Mouse (Mus musculus): ENCODE measurements at regions not wholly inside any gene's neighbourhood (a gene's known extent, or its start where the extent isn't known, plus 50 kb on each side); places are given as distances from the start of the nearest gene placed in this dataset.

- TF ChIP-seq NANOG (IDR thresholded peaks at IDR 0.05; ENCODE audit: borderline replicate concordance, low read length) (no peak), CTCF (conservative IDR thresholded peaks at IDR 0.05; ENCODE audit: low read length) (no peak), POU5F1 (IDR thresholded peaks at IDR 0.05; ENCODE audit: borderline replicate concordance, low read length) (no peak)
These were observed 107.5 kb upstream of the Tab2 start for GRCm38 (mm10) chr10:8063458-8064090.

Measured in E14TG2a.4 (cell line).